Mouse (Mus musculus): ENCODE data around the gene Vmn1r115.
"Not testable (repeated sequence)": the region's sequence is repeated elsewhere in the genome, so short reads cannot be mapped to it uniquely, and the experiment has no call there.

The Vmn1r115 gene

DNA sequence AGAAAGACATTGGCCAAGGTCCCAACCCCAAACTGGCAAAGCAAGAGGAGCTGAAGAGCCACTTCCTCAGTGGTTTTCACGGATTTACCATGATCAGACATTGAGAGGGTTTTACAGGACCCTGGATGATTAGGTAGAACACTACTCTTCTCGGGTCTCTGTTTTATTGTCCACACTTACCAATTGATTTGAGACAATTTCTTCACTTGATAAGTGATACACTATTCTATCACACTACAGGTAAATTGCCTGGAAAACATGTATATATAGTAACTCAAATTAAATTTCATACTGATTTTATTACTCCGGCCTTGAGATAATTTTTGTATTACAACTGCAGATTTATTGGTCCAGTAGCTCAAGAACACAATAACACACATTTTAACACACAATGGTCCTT, at the start of gene Vmn1r115:
Vmn1r115 (minus strand) TSS at position 101 of the 400 bp plus-strand sequence.
- DNase-seq, result not testable (repeated sequence)

DNA sequence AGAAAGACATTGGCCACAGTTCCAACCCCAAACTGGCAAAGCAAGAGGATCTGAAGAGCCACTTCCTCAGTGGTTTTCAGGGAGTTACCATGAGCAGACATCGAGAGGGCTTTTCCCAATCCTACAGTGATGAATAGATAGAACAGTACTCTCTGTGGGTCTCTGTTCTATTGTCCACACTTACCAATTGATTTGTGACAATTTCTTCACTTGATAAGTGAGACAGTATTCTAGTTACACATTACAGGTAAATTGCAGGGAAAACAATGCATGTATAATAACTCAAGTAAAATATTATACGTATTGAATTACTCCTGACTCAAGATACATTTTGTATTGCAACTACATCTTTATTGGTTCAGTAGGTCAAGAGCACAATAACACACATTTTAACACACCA, 39.2 kb upstream of the Vmn1r115 start, which contains the start of gene Vmn1r117:
Vmn1r117 (minus strand) TSS at position 101 of the 400 bp plus-strand sequence.
- DNase-seq, result not testable (repeated sequence)

DNA sequence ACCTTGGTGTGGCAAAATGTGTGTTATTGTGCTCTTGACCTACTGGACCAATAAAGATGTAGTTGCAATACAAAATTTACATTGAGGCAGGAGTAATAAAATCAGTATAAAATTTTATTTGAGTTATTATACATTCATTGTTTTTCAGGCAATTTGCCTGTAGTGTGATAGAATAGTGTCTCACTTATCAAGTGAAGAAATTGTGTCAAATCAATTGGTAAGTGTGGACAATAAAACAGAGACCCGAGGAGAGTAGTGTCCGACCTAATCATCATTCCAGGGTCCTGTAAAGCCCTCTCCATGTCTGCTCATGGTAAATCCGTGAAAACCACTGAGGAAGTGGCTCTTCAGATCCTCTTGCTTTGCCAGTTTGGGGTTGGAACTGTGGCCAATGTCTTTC, 27.2 kb upstream of the Vmn1r115 start, which contains the start of gene Vmn1r116:
Vmn1r116 (plus strand) TSS at position 301 of the 400 bp plus-strand sequence.
- DNase-seq, result not testable (repeated sequence)

DNA sequence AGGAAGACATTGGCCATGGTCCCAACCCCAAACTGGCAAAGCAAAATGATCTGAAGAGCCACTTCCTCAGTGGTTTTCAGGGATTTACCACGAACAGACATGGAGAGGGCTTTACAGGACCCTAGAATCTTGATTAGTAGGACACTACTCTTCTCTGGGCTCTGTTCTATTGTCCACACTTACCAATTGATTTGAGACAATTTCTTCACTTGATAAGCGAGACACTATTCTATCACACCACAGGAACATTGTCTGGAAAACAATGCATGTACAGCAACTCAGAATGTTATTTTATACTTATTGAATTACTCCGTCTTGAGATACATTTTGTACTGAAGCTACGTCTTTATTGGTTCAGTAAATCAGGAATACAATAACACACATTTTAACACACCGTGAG, 32.7 kb downstream of the Vmn1r115 start, which contains the start of gene Vmn1r114:
Vmn1r114 (minus strand) TSS at position 101 of the 400 bp plus-strand sequence.
- DNase-seq, result not testable (repeated sequence)

All from thymus, postnatal 36 days (tissue).